Mouse (Mus musculus) cerebellum, adult 18-20 months (tissue): ENCODE results near the gene Atp5mpl.

Source experiments
- DNase-seq, 2 experiments: peaks; one replicate each; pipeline ENCODE4 v3.0.0; 2021

Atp5mpl gene

GRCm38 (mm10) chr12:111911796-111912195 is 55.0 kb downstream of the Atp5mpl start:
- DNase-seq: no peak
